Mouse (Mus musculus): ENCODE measurements around the gene Ahnak2.

DNA sequence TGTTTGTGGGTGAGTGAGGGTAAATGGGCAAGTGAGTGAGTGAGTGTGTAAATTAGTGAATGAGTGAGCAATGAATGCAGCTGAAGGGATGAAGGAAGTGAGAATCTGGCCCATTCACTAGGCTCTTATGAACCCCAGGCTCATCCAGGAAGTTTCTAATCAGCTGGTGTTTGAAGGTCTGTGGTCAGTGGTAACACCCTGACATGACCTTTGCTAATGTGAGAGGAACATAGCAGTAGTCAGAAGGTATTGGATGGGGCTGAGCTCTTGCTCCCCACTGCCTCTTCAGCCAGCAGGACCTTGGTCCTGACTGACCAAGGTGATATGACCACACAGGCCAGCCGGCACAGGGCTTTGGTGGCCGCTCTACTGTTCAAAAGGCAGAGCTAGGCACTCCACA is 45.4 kb upstream of the Ahnak2 start:
- TF ChIP-seq POLR2A (IDR thresholded peaks at IDR 0.05; ENCODE audit: borderline replicate concordance, control insufficient read depth, low read depth, low read length) (no peak), CTCF (IDR thresholded peaks at IDR 0.05; ENCODE audit: control insufficient read depth, insufficient read depth, low read length) (no peak)
